Mouse (Mus musculus): ENCODE results near the gene Epha8. TPM values are rescaled to one million over a fixed set of nuclear protein-coding genes. Genes with fewer than 3 reads are reported as not detected.

Epha8 gene
- polyA plus RNA-seq, 1 experiment from 2014 or later, result 0.21 TPM

DNA sequence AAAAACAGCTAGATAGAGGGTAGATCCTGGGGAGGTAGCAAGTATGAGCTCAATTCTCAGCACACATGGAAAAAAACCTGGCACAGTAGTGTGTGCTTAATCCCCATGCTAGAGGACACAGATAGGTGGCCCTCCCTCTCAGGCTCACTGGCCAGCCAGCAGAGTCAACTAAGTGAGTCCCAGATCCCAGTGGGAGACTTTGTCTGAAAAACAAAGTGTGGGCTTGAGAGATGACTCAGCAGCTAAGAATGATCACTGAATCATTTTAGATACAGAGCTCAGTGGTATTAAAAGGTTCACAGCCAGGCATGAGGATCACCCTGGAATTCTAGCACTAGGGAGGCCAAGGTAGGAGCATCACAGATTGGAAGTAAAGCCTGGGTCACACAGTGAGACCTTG lies 48.8 kb downstream of the Epha8 start:
- peaks cover 62% of the 10 kb centered on the region for H3K27me3 ChIP-seq (replicated peaks; ENCODE audit: control insufficient read depth, insufficient read depth, low read length)
- no peak for ATAC-seq (replicated peaks; ENCODE audit: low FRiP score)
- no peak overlapping the region for H3K27ac ChIP-seq (ENCODE audit: low read depth, low read length)
- no peak for DNase-seq (ENCODE audit: low spot score)
- no peak overlapping the region for H3K4me2 ChIP-seq
- no peaks in the 10 kb centered on the region for H3K9me3 ChIP-seq (ENCODE audit: control insufficient read depth, low read length)
- no peak overlapping the region for H3K4me3 ChIP-seq (ENCODE audit: low read depth, low read length)
- no peaks in the 10 kb centered on the region for H3K36me3 ChIP-seq (ENCODE audit: control insufficient read depth, insufficient read depth, low read length)
- no peak overlapping the region for H3K9ac ChIP-seq (ENCODE audit: low read depth, low read length)
- no peaks in the 10 kb centered on the region for H3K4me1 ChIP-seq (replicated peaks; ENCODE audit: control insufficient read depth, insufficient read depth, low read length)

GRCm38 (mm10) chr4:136907033-136907432 lies 49.6 kb downstream of the Epha8 start:
- Histone ChIP-seq H3K36me3 (ENCODE audit: control insufficient read depth, insufficient read depth, low read length) (no peaks in the 10 kb centered on the region), H3K9ac (ENCODE audit: low read depth, low read length) (no peak overlapping the region), H3K4me1 (replicated peaks; ENCODE audit: control insufficient read depth, insufficient read depth, low read length) (no peaks in the 10 kb centered on the region), H3K4me2 (no peak overlapping the region), H3K4me3 (ENCODE audit: low read depth, low read length) (no peak overlapping the region), H3K9me3 (ENCODE audit: control insufficient read depth, low read length) (no peaks in the 10 kb centered on the region), H3K27me3 (replicated peaks; ENCODE audit: control insufficient read depth, insufficient read depth, low read length) (peaks cover 61% of the 10 kb centered on the region), H3K27ac (ENCODE audit: low read depth, low read length) (no peak overlapping the region)
- peak; percentile 54 for DNase-seq (ENCODE audit: low spot score)
- no peak for ATAC-seq (replicated peaks; ENCODE audit: low FRiP score)
- WGBS, result 13% methylated on average over 7 of the region's 7 CpGs

- no peaks in the 10 kb centered on the region for H3K9me3 ChIP-seq (ENCODE audit: control insufficient read depth, low read length)
- ATAC-seq (replicated peaks; ENCODE audit: low FRiP score) (no peak), DNase-seq (ENCODE audit: low spot score) (no peak)
- H3K27me3 ChIP-seq (replicated peaks; ENCODE audit: control insufficient read depth, insufficient read depth, low read length), result peaks cover 44% of the 10 kb centered on the region
- H3K36me3 ChIP-seq (ENCODE audit: control insufficient read depth, insufficient read depth, low read length), result no peaks in the 10 kb centered on the region
- H3K27ac ChIP-seq (ENCODE audit: low read depth, low read length), result no peak overlapping the region
- WGBS, result 6% methylated on average over 23 of the region's 23 CpGs
- no peak overlapping the region for H3K9ac ChIP-seq (ENCODE audit: low read depth, low read length)
- no peaks in the 10 kb centered on the region for H3K4me1 ChIP-seq (replicated peaks; ENCODE audit: control insufficient read depth, insufficient read depth, low read length)
- no peak overlapping the region for H3K4me2 ChIP-seq
- H3K4me3 ChIP-seq (ENCODE audit: low read depth, low read length), result no peak overlapping the region
Measured at GRCm38 (mm10) chr4:136904767-136905539, 51.7 kb downstream of the Epha8 start.

DNA sequence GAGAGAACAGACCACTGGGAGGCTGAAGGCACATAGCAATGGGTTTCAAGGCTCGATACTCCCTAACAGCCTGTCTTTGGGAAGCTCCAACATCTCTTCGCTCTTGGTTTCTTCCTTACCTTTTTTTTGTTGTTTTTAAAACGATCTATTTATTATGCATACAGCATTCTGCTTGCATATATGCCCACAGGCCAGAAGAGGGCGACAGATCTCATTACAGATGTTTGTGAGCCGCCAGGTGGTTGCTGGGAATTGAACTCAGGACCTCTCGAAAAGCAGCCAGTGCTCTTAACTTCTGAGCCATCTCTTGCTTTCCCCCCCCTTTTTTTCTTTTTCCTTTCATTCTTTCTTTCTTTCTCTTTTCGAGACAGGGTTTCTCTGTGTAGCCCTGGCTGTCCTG lies 57.5 kb downstream of the Epha8 start:
- Histone ChIP-seq H3K36me3 (ENCODE audit: control insufficient read depth, insufficient read depth, low read length) (no peaks in the 10 kb centered on the region), H3K27ac (ENCODE audit: low read depth, low read length) (no peak overlapping the region), H3K27me3 (replicated peaks; ENCODE audit: control insufficient read depth, insufficient read depth, low read length) (peaks cover 38% of the 10 kb centered on the region), H3K4me3 (ENCODE audit: low read depth, low read length) (no peak overlapping the region), H3K4me2 (no peak overlapping the region), H3K9ac (ENCODE audit: low read depth, low read length) (no peak overlapping the region), H3K4me1 (replicated peaks; ENCODE audit: control insufficient read depth, insufficient read depth, low read length) (no peaks in the 10 kb centered on the region), H3K9me3 (ENCODE audit: control insufficient read depth, low read length) (no peaks in the 10 kb centered on the region)
- ATAC-seq (replicated peaks; ENCODE audit: low FRiP score), result no peak
- WGBS, result 54% methylated on average over 7 of the region's 7 CpGs
- DNase-seq (ENCODE audit: low spot score), result no peak

- H3K27ac ChIP-seq (ENCODE audit: low read depth, low read length), result no peak within 1 kb of the TSS
- DNase-seq (ENCODE audit: low spot score) (no peak), ATAC-seq (replicated peaks; ENCODE audit: low FRiP score) (no peak)
- H3K27me3 ChIP-seq (replicated peaks; ENCODE audit: control insufficient read depth, insufficient read depth, low read length), result peaks cover 36% of the 10 kb centered on the region
- no peaks in the 10 kb centered on the region for H3K36me3 ChIP-seq (ENCODE audit: control insufficient read depth, insufficient read depth, low read length)
- peak within 1 kb of the TSS; percentile 12; the same call in 1 of the 2 replicates for H3K4me3 ChIP-seq (ENCODE audit: low read depth, low read length)
- H3K4me2 ChIP-seq, result no peak within 1 kb of the TSS
- WGBS, result 66% methylated on average over 9 of the region's 9 CpGs
- no peak within 1 kb of the TSS for H3K9ac ChIP-seq (ENCODE audit: low read depth, low read length)
- H3K9me3 ChIP-seq (ENCODE audit: control insufficient read depth, low read length), result no peaks in the 10 kb centered on the region
- H3K4me1 ChIP-seq (replicated peaks; ENCODE audit: control insufficient read depth, insufficient read depth, low read length), result no peaks in the 10 kb centered on the region
Measured at GRCm38 (mm10) chr4:136898637-136899036, 58.0 kb downstream of the Epha8 start, which contains the start of gene C1qa. Gene C1qa, minus strand, starts transcription at chr4:136898803.

- no peak overlapping the region for H3K27ac ChIP-seq (ENCODE audit: low read depth, low read length)
- no peak for DNase-seq (ENCODE audit: low spot score)
Measured at GRCm38 (mm10) chr4:136898084-136898598, 58.5 kb downstream of the Epha8 start.

GRCm38 (mm10) chr4:136896461-136896860 lies 60.2 kb downstream of the Epha8 start:
- Histone ChIP-seq H3K9me3 (ENCODE audit: control insufficient read depth, low read length) (no peaks in the 10 kb centered on the region), H3K4me3 (ENCODE audit: low read depth, low read length) (no peak overlapping the region), H3K27ac (ENCODE audit: low read depth, low read length) (no peak overlapping the region), H3K9ac (ENCODE audit: low read depth, low read length) (no peak overlapping the region), H3K4me1 (replicated peaks; ENCODE audit: control insufficient read depth, insufficient read depth, low read length) (no peaks in the 10 kb centered on the region), H3K27me3 (replicated peaks; ENCODE audit: control insufficient read depth, insufficient read depth, low read length) (peaks cover 27% of the 10 kb centered on the region), H3K36me3 (ENCODE audit: control insufficient read depth, insufficient read depth, low read length) (no peaks in the 10 kb centered on the region), H3K4me2 (no peak overlapping the region)
- ATAC-seq (replicated peaks; ENCODE audit: low FRiP score) (no peak), DNase-seq (ENCODE audit: low spot score) (no peak)
- 33% methylated on average over 10 of the region's 10 CpGs for WGBS

More at GRCm38 (mm10) chr4:136898084-136898598, 58.5 kb downstream of the Epha8 start:
- Histone ChIP-seq H3K4me1 (replicated peaks; ENCODE audit: control insufficient read depth, insufficient read depth, low read length) (no peaks in the 10 kb centered on the region), H3K36me3 (ENCODE audit: control insufficient read depth, insufficient read depth, low read length) (no peaks in the 10 kb centered on the region), H3K9me3 (ENCODE audit: control insufficient read depth, low read length) (no peaks in the 10 kb centered on the region), H3K4me2 (no peak overlapping the region), H3K27me3 (replicated peaks; ENCODE audit: control insufficient read depth, insufficient read depth, low read length) (peaks cover 34% of the 10 kb centered on the region), H3K9ac (ENCODE audit: low read depth, low read length) (no peak overlapping the region), H3K4me3 (ENCODE audit: low read depth, low read length) (no peak overlapping the region)
- 62% methylated on average over 9 of the region's 9 CpGs for WGBS
- ATAC-seq (replicated peaks; ENCODE audit: low FRiP score), result no peak

DNA sequence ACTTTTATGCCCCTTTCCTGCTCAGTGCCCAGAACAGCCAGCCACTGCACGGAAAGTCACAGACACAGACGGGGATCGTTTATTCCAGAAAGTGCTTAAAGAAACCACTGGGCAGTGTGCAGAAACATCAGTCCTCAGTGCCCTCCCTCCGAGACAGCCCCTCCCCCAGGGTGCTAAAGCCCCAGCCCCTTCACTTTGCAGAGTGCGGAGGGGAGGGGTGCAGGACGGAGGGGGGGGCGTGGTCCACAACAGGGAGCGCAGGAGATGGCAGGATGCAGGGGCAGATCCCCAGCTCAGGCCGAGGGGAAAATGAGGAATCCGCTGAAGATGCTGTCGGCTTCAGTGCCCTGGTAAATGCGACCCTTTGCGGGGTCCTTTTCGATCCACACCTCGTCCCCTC lies 60.8 kb downstream of the Epha8 start:
- peaks cover 27% of the 10 kb centered on the region for H3K27me3 ChIP-seq (replicated peaks; ENCODE audit: control insufficient read depth, insufficient read depth, low read length)
- no peak overlapping the region for H3K27ac ChIP-seq (ENCODE audit: low read depth, low read length)
- no peak overlapping the region for H3K4me3 ChIP-seq (ENCODE audit: low read depth, low read length)
- no peaks in the 10 kb centered on the region for H3K9me3 ChIP-seq (ENCODE audit: control insufficient read depth, low read length)
- 7% methylated on average over 15 of the region's 15 CpGs for WGBS
- ATAC-seq (replicated peaks; ENCODE audit: low FRiP score) (no peak), DNase-seq (ENCODE audit: low spot score) (no peak)
- H3K36me3 ChIP-seq (ENCODE audit: control insufficient read depth, insufficient read depth, low read length), result no peaks in the 10 kb centered on the region
- H3K9ac ChIP-seq (ENCODE audit: low read depth, low read length), result no peak overlapping the region
- H3K4me1 ChIP-seq (replicated peaks; ENCODE audit: control insufficient read depth, insufficient read depth, low read length), result no peaks in the 10 kb centered on the region
- no peak overlapping the region for H3K4me2 ChIP-seq

- Histone ChIP-seq H3K4me3 (ENCODE audit: low read depth, low read length) (no peak overlapping the region), H3K27me3 (replicated peaks; ENCODE audit: control insufficient read depth, insufficient read depth, low read length) (peaks cover 27% of the 10 kb centered on the region), H3K4me2 (no peak overlapping the region), H3K9ac (ENCODE audit: low read depth, low read length) (no peak overlapping the region), H3K9me3 (ENCODE audit: control insufficient read depth, low read length) (no peaks in the 10 kb centered on the region), H3K4me1 (replicated peaks; ENCODE audit: control insufficient read depth, insufficient read depth, low read length) (no peaks in the 10 kb centered on the region), H3K27ac (ENCODE audit: low read depth, low read length) (no peak overlapping the region), H3K36me3 (ENCODE audit: control insufficient read depth, insufficient read depth, low read length) (no peaks in the 10 kb centered on the region)
- DNase-seq (ENCODE audit: low spot score) (no peak), ATAC-seq (replicated peaks; ENCODE audit: low FRiP score) (no peak)
- WGBS, result 65% methylated on average over 4 of the region's 4 CpGs
Measured at GRCm38 (mm10) chr4:136894821-136895220, 61.8 kb downstream of the Epha8 start.

All from liver, embryonic 11.5 days (tissue).